Mouse (Mus musculus): Measurements from ENCODE around the gene A330070K13Rik.

- TF ChIP-seq CTCF (IDR thresholded peaks at IDR 0.05; ENCODE audit: low read depth, low read length) (no peak), TAL1 (conservative IDR thresholded peaks at IDR 0.05; ENCODE audit: low read depth, low read length) (no peak)
Observed at GRCm38 (mm10) chr5:130369237-130369636, 15.2 kb downstream of the A330070K13Rik start, which contains the start of gene Caln1.
